Mouse (Mus musculus) CH12.LX (cell line): Measurements from ENCODE around the gene Pml. TPM values are rescaled to one million over a fixed set of nuclear protein-coding genes. Genes with fewer than 3 reads are reported as not detected.
A peak's percentile ranks its signal among the peaks of the same experiment; 100 is the strongest.
"Not testable (repeated sequence)": the region's sequence is repeated elsewhere in the genome, so short reads cannot be mapped to it uniquely, and the experiment has no call there.

ENCODE experiments used
- DNase-seq: peaks from one replicate; pipeline ENCODE4 v3.0.0-alpha.2; 2013; ENCODE audit errors: extremely low read depth
- H3K27ac ChIP-seq: 2 replicates; pipeline ENCODE4 v1.5.1; 2012; ENCODE audit warnings: low read depth, mild to moderate bottlenecking, control low read depth, moderate library complexity; ENCODE audit not compliant: insufficient read depth
- H3K27me3 ChIP-seq: replicated peaks from 2 replicates; pipeline ENCODE3; 2012; ENCODE audit warnings: inconsistent platforms
- H3K36me3 ChIP-seq, 2 experiments: replicated peaks in 1 of 2; 2 replicates each; pipeline versions ENCODE3 to v1.6.1; 2012; ENCODE audit warnings: inconsistent platforms in 1 of 2, low read length in 1 of 2, mild to moderate bottlenecking in 1 of 2, mixed read lengths in 1 of 2, moderate library complexity in 1 of 2; ENCODE audit not compliant: control insufficient read depth in 1 of 2, insufficient read depth in 1 of 2
- H3K4me1 ChIP-seq, 2 experiments: 2 replicates each; pipeline ENCODE4 v1.6.1; 2012; ENCODE audit warnings: inconsistent platforms in 1 of 2, moderate library complexity in 1 of 2; ENCODE audit not compliant: insufficient read depth in 2 of 2, control insufficient read depth in 1 of 2
- H3K4me2 ChIP-seq: 2 replicates; pipeline ENCODE4 v1.6.1; 2012; ENCODE audit warnings: low read depth, mild to moderate bottlenecking, control low read depth; ENCODE audit not compliant: poor library complexity, insufficient read depth, severe bottlenecking
- H3K4me3 ChIP-seq, 3 experiments: fragments of 150-350 bp in 1 of 3; sonication (generic) in 1 of 3; replicated peaks in 1 of 3; 2 replicates each; pipeline versions ENCODE3 to v1.5.1; 2011 to 2012; ENCODE audit warnings: low read depth in 2 of 3, low read length in 2 of 3, mild to moderate bottlenecking in 2 of 3, moderate library complexity in 2 of 3, control low read depth in 1 of 3, improper control_type of control experiment in 1 of 3, inconsistent platforms in 1 of 3, mixed read lengths in 1 of 3; ENCODE audit not compliant: poor library complexity in 1 of 3
- H3K79me2 ChIP-seq: replicated peaks from 2 replicates; pipeline ENCODE4 v1.6.1; 2012; ENCODE audit warnings: mild to moderate bottlenecking, moderate library complexity; ENCODE audit not compliant: control insufficient read depth, poor library complexity, insufficient read depth, severe bottlenecking; ENCODE audit errors: extremely low read depth
- H3K9ac ChIP-seq: 2 replicates; pipeline ENCODE4 v1.6.1; 2012; ENCODE audit warnings: low read depth, mild to moderate bottlenecking, control low read depth, moderate library complexity; ENCODE audit not compliant: insufficient read depth
- H3K9me3 ChIP-seq: replicated peaks from 2 replicates; pipeline ENCODE3; 2012; ENCODE audit warnings: low read length, inconsistent platforms, mixed read lengths
- BHLHE40 ChIP-seq: IDR thresholded peaks from 2 replicates; pipeline ENCODE4 v1.6.1; 2011; ENCODE audit warnings: mild to moderate bottlenecking, low read depth, low read length, improper control_type of control experiment
- CHD2 ChIP-seq: IDR thresholded peaks from 2 replicates; pipeline ENCODE4 v1.6.1; 2011; ENCODE audit warnings: low read length, improper control_type of control experiment
- CTCF ChIP-seq, 2 experiments: IDR thresholded peaks in 1 of 2; conservative IDR thresholded peaks in 1 of 2; 2 replicates each; pipeline ENCODE4 v1.5.1; 2011 to 2012; ENCODE audit warnings: low read depth in 2 of 2, low read length in 2 of 2, improper control_type of control experiment in 1 of 2, inconsistent platforms in 1 of 2, mild to moderate bottlenecking in 1 of 2, moderate library complexity in 1 of 2
- E2F4 ChIP-seq: IDR thresholded peaks from 2 replicates; pipeline ENCODE4 v1.6.1; 2011; ENCODE audit warnings: low read depth, low read length, improper control_type of control experiment; ENCODE audit not compliant: insufficient replicate concordance
- ELF1 ChIP-seq: IDR thresholded peaks from 2 replicates; pipeline ENCODE4 v1.6.1; 2014; ENCODE audit warnings: low read depth, mild to moderate bottlenecking, inconsistent platforms, low read length, improper control_type of control experiment
- EP300 ChIP-seq: IDR thresholded peaks from 2 replicates; pipeline ENCODE4 v1.6.1; 2011; ENCODE audit warnings: low read length, improper control_type of control experiment
- ETS1 ChIP-seq: conservative IDR thresholded peaks from 2 replicates; pipeline ENCODE4 v1.6.1; 2012; ENCODE audit warnings: low read depth, mild to moderate bottlenecking, inconsistent platforms, low read length, improper control_type of control experiment, moderate library complexity
- GABPA ChIP-seq: IDR thresholded peaks from 2 replicates; pipeline ENCODE4 v1.6.1; 2012; ENCODE audit warnings: low read depth, low read length, improper control_type of control experiment, inconsistent platforms; ENCODE audit not compliant: insufficient replicate concordance
- JUN ChIP-seq: IDR thresholded peaks from 2 replicates; pipeline ENCODE4 v1.6.1; 2011; ENCODE audit warnings: low read depth, mild to moderate bottlenecking, low read length, improper control_type of control experiment, moderate library complexity; ENCODE audit not compliant: insufficient read depth
- JUND ChIP-seq: conservative IDR thresholded peaks from 2 replicates; pipeline ENCODE4 v1.6.1; 2011; ENCODE audit warnings: low read depth, low read length, improper control_type of control experiment
- MAZ ChIP-seq: IDR thresholded peaks from 2 replicates; pipeline ENCODE4 v1.6.1; 2012; ENCODE audit warnings: low read depth, mild to moderate bottlenecking, inconsistent platforms, low read length, improper control_type of control experiment, moderate library complexity
- MXI1 ChIP-seq: IDR thresholded peaks from 2 replicates; pipeline ENCODE4 v1.6.1; 2011; ENCODE audit warnings: mild to moderate bottlenecking, low read depth, low read length, improper control_type of control experiment
- NRF1 ChIP-seq: IDR thresholded peaks from 2 replicates; pipeline ENCODE4 v1.6.1; 2014; ENCODE audit warnings: low read depth, mild to moderate bottlenecking, inconsistent platforms, low read length, improper control_type of control experiment, moderate library complexity
- PAX5 ChIP-seq: IDR thresholded peaks from 2 replicates; pipeline ENCODE4 v1.6.1; 2012; ENCODE audit warnings: low read length, inconsistent platforms, mixed read lengths
- POLR2A ChIP-seq: IDR thresholded peaks from 2 replicates; pipeline ENCODE4 v1.6.1; 2011; ENCODE audit warnings: low read depth, mild to moderate bottlenecking, improper control_type of control experiment, low read length
- RAD21 ChIP-seq: IDR thresholded peaks from 2 replicates; pipeline ENCODE4 v1.6.1; 2011; ENCODE audit warnings: low read depth, mild to moderate bottlenecking, low read length, improper control_type of control experiment, moderate library complexity
- RCOR1 ChIP-seq: conservative IDR thresholded peaks from 2 replicates; pipeline ENCODE4 v1.6.1; 2012; ENCODE audit warnings: low read depth, mild to moderate bottlenecking, inconsistent platforms, low read length, improper control_type of control experiment
- SIN3A ChIP-seq: IDR thresholded peaks from 2 replicates; pipeline ENCODE4 v1.6.1; 2012; ENCODE audit warnings: low read length, improper control_type of control experiment, inconsistent platforms
- SMC3 ChIP-seq: IDR thresholded peaks from 2 replicates; pipeline ENCODE4 v1.6.1; 2011; ENCODE audit warnings: low read depth, low read length, improper control_type of control experiment
- TBP ChIP-seq: conservative IDR thresholded peaks from 2 replicates; pipeline ENCODE4 v1.6.1; 2011; ENCODE audit warnings: low read depth, low read length, improper control_type of control experiment
- TCF12 ChIP-seq: IDR thresholded peaks from 2 replicates; pipeline ENCODE4 v1.6.1; 2014; ENCODE audit warnings: low read depth, mild to moderate bottlenecking, inconsistent platforms, low read length, improper control_type of control experiment
- USF2 ChIP-seq: conservative IDR thresholded peaks from 2 replicates; pipeline ENCODE4 v1.6.1; 2011; ENCODE audit warnings: low read depth, low read length, improper control_type of control experiment
- dilution Hi-C: fragments of 300-500 bp; cut with MboI; formaldehyde crosslinking; loops from 2 replicates; pipeline ENCODE4 v1.14.3; 2020; ENCODE audit warnings: low sequenced_read_pairs; ENCODE audit not compliant: extremely low pct_unique_long_range_greater_than_20kb, extremely low pct_ligation_motif_present
- in situ Hi-C: fragments of 300-500 bp; cut with MboI; formaldehyde crosslinking; loops from 3 replicates; pipeline ENCODE4 v1.14.3; 2019; ENCODE audit warnings: low sequenced_read_pairs, low pct_ligation_motif_present, low pct_unique_long_range_greater_than_20kb, mixed read lengths
- polyA plus RNA-seq: library from polyadenylated mRNA; unstranded; fragments of >175 nt; gene quantifications from 2 replicates; pipeline ENCODE4 v1.2.1, GENCODE M21; 2012; ENCODE audit warnings: low read depth; ENCODE audit not compliant: insufficient read length
- total RNA-seq, 2 experiments: library from RNA; depleted of rRNA; stranded (reverse); fragments of 300-350 nt in 1 of 2; fragments of >200 nt in 1 of 2; gene quantifications; 2 replicates each; pipeline ENCODE4 v1.2.3; 2012 to 2014

Gene Pml
- total and polyA plus RNA-seq, 3 experiments = 8.3 to 56.9 (median 21.2) TPM

GRCm38 (mm10) chr9:58253033-58253804 is 3.6 kb upstream of the Pml start, which contains the start of gene Stoml1 (continued):
- TF ChIP-seq ETS1 (peak; percentile 66), RCOR1 (0 out of 2 replicates have a peak, but pooled peaks have one; percentile 65), SMC3 (peak; percentile 14; the same call in 1 of the 2 replicates), NRF1 (peak; percentile 53), CTCF (conservative IDR thresholded peaks at IDR 0.05 in 1 of 2, IDR thresholded peaks at IDR 0.05 in 1 of 2; ENCODE audit: low read depth in 2 of 2, low read length in 2 of 2) (peak; percentile 28 to 83), EP300 (peak; percentile 39), MXI1 (peak; percentile 94), GABPA (peak; percentile 95), BHLHE40 (peak; percentile 45), PAX5 (no peak), MAZ (peak; percentile 88), JUN (no peak), TCF12 (peak; percentile 92), TBP (peak; percentile 85), JUND (no peak), RAD21 (no peak; the same call in 1 of the 2 replicates), CHD2 (peak; percentile 41; the same call in 1 of the 2 replicates), SIN3A (peak; percentile 95), POLR2A (peak; percentile 85), ELF1 (peak; percentile 98), USF2 (no peak), E2F4 (no peak)

- dilution Hi-C loops, H3K27me3 ChIP-seq, DNase-seq, H3K36me3 ChIP-seq, H3K9me3 ChIP-seq: not testable (repeated sequence)
- in situ Hi-C loops = loop anchor here (25.0 kb wide), 1 partner anchor 438 kb away; no protein-coding TSS in a partner anchor
- H3K4me3 ChIP-seq = peak overlapping the region; percentile 73 to 89 (median 82)
- H3K79me2 ChIP-seq = peaks cover 22% of the 10 kb centered on the region
- peaks cover 8 to 43% of the 10 kb centered on the region in 2 experiments for H3K4me1 ChIP-seq
- peak; percentile 51; the same call in 1 of the 2 replicates for TF ChIP-seq ELF1
- TF ChIP-seq TBP = peak; percentile 95
- H3K9ac ChIP-seq = peak overlapping the region; percentile 86; the same call in 1 of the 2 replicates
- peak overlapping the region; percentile 88 for H3K4me2 ChIP-seq
- H3K27ac ChIP-seq = peak overlapping the region; percentile 90
These were observed 1.1 kb upstream of the Pml start for GRCm38 (mm10) chr9:58250730-58251129.
